Mouse (Mus musculus): ENCODE results near the gene Astl.

- TF ChIP-seq GATA1 (IDR thresholded peaks at IDR 0.05; ENCODE audit: low read length): no peak
- TF ChIP-seq TAL1 (IDR thresholded peaks at IDR 0.05; ENCODE audit: low read length): no peak
These were observed 37.7 kb upstream of the Astl start for GRCm38 (mm10) chr2:127300701-127301100.
